Mouse (Mus musculus) kidney, adult 2 months (tissue): Measurements from ENCODE around the gene Lurap1. TPM values are rescaled to one million over a fixed set of nuclear protein-coding genes. Genes with fewer than 3 reads are reported as not detected.

ENCODE experiments used
- DNase-seq: peaks from one replicate; pipeline ENCODE4 v3.0.0; 2021
- H3K27ac ChIP-seq: fragments of 200-500 bp; 2 replicates; pipeline ENCODE4 v1.5.1; 2012; ENCODE audit warnings: low read depth, low read length, control low read depth, inconsistent platforms; ENCODE audit not compliant: insufficient read depth
- H3K27me3 ChIP-seq: fragments of 200-500 bp; replicated peaks from 2 replicates; pipeline ENCODE4 v1.6.1; 2012; ENCODE audit warnings: mild to moderate bottlenecking, moderate library complexity, low read length, inconsistent platforms; ENCODE audit not compliant: control insufficient read depth, insufficient read depth
- H3K36me3 ChIP-seq: fragments of 200-500 bp; 2 replicates; pipeline ENCODE4 v1.6.1; 2012; ENCODE audit warnings: mild to moderate bottlenecking, moderate library complexity, low read length, inconsistent platforms; ENCODE audit not compliant: control insufficient read depth, insufficient read depth
- H3K4me1 ChIP-seq: fragments of 200-500 bp; 2 replicates; pipeline ENCODE4 v1.6.1; 2011; ENCODE audit warnings: low read length; ENCODE audit not compliant: control insufficient read depth, insufficient read depth
- H3K4me3 ChIP-seq: fragments of 200-500 bp; 2 replicates; pipeline ENCODE4 v1.5.1; 2011; ENCODE audit warnings: mild to moderate bottlenecking, low read depth, low read length, control low read depth; ENCODE audit not compliant: insufficient read depth
- CTCF ChIP-seq: fragments of 200-500 bp; conservative IDR thresholded peaks from 2 replicates; pipeline ENCODE4 v1.5.1; 2011; ENCODE audit warnings: low read depth, mild to moderate bottlenecking, control low read depth, low read length, moderate library complexity, mixed read lengths; ENCODE audit not compliant: insufficient read depth, insufficient read length
- POLR2A ChIP-seq: fragments of 200-500 bp; IDR thresholded peaks from one replicate; pipeline ENCODE4 v1.6.1; 2011; ENCODE audit warnings: low read depth, low read length, control low read depth
- WGBS: fragments of 180-500 bp; shearing (Covaris S2); methylation state at CpG from one replicate; pipeline ENCODE4 v1.1.7; 2018; 5-methylcytosine and 5-hydroxymethylcytosine counted together
- polyA plus RNA-seq: library from polyadenylated mRNA; depleted of rRNA; stranded (reverse); fragments of >200 nt; gene quantifications from 2 replicates; pipeline ENCODE4 v1.2.3, GENCODE M21; 2012

The Lurap1 gene
- polyA plus RNA-seq, 1 experiment, result 6.3 TPM

GRCm38 (mm10) chr4:116160769-116161168, 9.6 kb upstream of the Lurap1 start:
- WGBS, result 56% methylated on average over 3 of the region's 3 CpGs
- DNase-seq, result no peak
- Histone ChIP-seq H3K4me1 (peaks cover 14% of the 10 kb centered on the region), H3K36me3 (peaks cover 1% of the 10 kb centered on the region; the same call in 1 of the 2 replicates), H3K27ac (no peak overlapping the region), H3K27me3 (no peaks in the 10 kb centered on the region), H3K4me3 (no peak overlapping the region)
- TF ChIP-seq POLR2A (no peak), CTCF (no peak)

GRCm38 (mm10) chr4:116159912-116160311, 8.8 kb upstream of the Lurap1 start:
- H3K27me3 ChIP-seq, result no peaks in the 10 kb centered on the region
- WGBS, result 61% methylated on average over 3 of the region's 3 CpGs
- peak overlapping the region; percentile 3; the same call in 1 of the 2 replicates for H3K27ac ChIP-seq
- no peak for TF ChIP-seq CTCF
- TF ChIP-seq POLR2A, result no peak
- peak; percentile 38 for DNase-seq
- H3K4me1 ChIP-seq, result peaks cover 14% of the 10 kb centered on the region
- peaks cover 1% of the 10 kb centered on the region; the same call in 1 of the 2 replicates for H3K36me3 ChIP-seq
- no peak overlapping the region for H3K4me3 ChIP-seq

- Histone ChIP-seq H3K27me3 (no peaks in the 10 kb centered on the region), H3K4me3 (no peak overlapping the region), H3K4me1 (peaks cover 9% of the 10 kb centered on the region), H3K36me3 (peaks cover 1% of the 10 kb centered on the region; the same call in 1 of the 2 replicates), H3K27ac (peak overlapping the region; percentile 87)
- WGBS, result 51% methylated on average over 2 of the region's 2 CpGs
- TF ChIP-seq POLR2A, result no peak
- peak; percentile 72 for DNase-seq
Observed at GRCm38 (mm10) chr4:116157882-116158281, 6.7 kb upstream of the Lurap1 start.

GRCm38 (mm10) chr4:116152702-116153101, 1.6 kb upstream of the Lurap1 start:
- Histone ChIP-seq H3K27me3 (no peaks in the 10 kb centered on the region), H3K4me3 (no peak overlapping the region), H3K27ac (no peak overlapping the region), H3K4me1 (peaks cover 8% of the 10 kb centered on the region; the same call in 1 of the 2 replicates), H3K36me3 (no peaks in the 10 kb centered on the region; the same call in 1 of the 2 replicates)
- 95% methylated on average over 15 of the region's 15 CpGs for WGBS
- TF ChIP-seq CTCF (no peak), POLR2A (no peak)
- no peak for DNase-seq

GRCm38 (mm10) chr4:116150862-116151221, 296 bp downstream of the Lurap1 start:
- H3K4me1 ChIP-seq, result peaks cover 6% of the 10 kb centered on the region; the same call in 1 of the 2 replicates
- no peak for TF ChIP-seq POLR2A
- TF ChIP-seq CTCF, result no peak
- no peaks in the 10 kb centered on the region for H3K27me3 ChIP-seq
- peak overlapping the region; percentile 79 for H3K4me3 ChIP-seq
- 6% methylated on average over 4 of the region's 4 CpGs for WGBS
- DNase-seq, result no peak
- peak overlapping the region; percentile 58 for H3K27ac ChIP-seq
- H3K36me3 ChIP-seq, result no peaks in the 10 kb centered on the region

GRCm38 (mm10) chr4:116150156-116150861, 829 bp downstream of the Lurap1 start:
- Histone ChIP-seq H3K4me3 (peak overlapping the region; percentile 79), H3K27ac (peak overlapping the region; percentile 95), H3K4me1 (peaks cover 6% of the 10 kb centered on the region; the same call in 1 of the 2 replicates), H3K36me3 (no peaks in the 10 kb centered on the region), H3K27me3 (no peaks in the 10 kb centered on the region)
- DNase-seq, result peak; percentile 72
- TF ChIP-seq POLR2A (peak; percentile 52), CTCF (no peak)
- under 1% methylated on average over 70 of the region's 73 CpGs for WGBS

GRCm38 (mm10) chr4:116149812-116150155, 1.4 kb downstream of the Lurap1 start:
- peaks cover 6% of the 10 kb centered on the region; the same call in 1 of the 2 replicates for H3K4me1 ChIP-seq
- TF ChIP-seq POLR2A (no peak), CTCF (no peak)
- H3K27me3 ChIP-seq, result no peaks in the 10 kb centered on the region
- H3K27ac ChIP-seq, result peak overlapping the region; percentile 95
- DNase-seq, result no peak
- peak overlapping the region; percentile 71 for H3K4me3 ChIP-seq
- WGBS, result 25% methylated on average over 6 of the region's 6 CpGs
- H3K36me3 ChIP-seq, result no peaks in the 10 kb centered on the region
